Mouse (Mus musculus): ENCODE results near the gene Trex1. TPM values are rescaled to one million over a fixed set of nuclear protein-coding genes. Genes with fewer than 3 reads are reported as not detected.

Gene Trex1
- polyA plus RNA-seq, 1 experiment from 2014 or later: 13.3 TPM

DNA sequence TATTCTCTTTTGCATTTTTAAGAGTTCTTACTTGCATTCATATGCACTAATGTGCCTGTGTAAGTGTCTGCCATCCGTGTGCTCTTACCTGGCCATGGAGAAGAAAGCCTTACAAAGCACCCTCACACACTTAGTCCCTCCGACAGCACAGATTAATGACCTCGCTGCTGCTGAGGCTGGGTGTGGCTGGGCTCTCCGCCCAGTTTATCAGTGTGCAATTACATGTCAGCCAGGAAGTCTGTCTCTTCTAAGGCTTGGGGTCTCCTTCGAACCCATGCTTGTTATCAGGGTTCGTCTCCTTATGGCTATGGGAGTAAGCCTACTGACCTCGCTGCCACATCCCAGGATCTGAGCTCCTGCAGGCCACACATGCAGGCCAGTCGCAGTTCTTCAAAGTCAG lies 44.1 kb downstream of the Trex1 start:
- 34% methylated on average over 8 of the region's 8 CpGs for WGBS
- ATAC-seq (ENCODE audit: low FRiP score, low TSS enrichment): peak; percentile 74; the same call in 1 of the 2 replicates

DNA sequence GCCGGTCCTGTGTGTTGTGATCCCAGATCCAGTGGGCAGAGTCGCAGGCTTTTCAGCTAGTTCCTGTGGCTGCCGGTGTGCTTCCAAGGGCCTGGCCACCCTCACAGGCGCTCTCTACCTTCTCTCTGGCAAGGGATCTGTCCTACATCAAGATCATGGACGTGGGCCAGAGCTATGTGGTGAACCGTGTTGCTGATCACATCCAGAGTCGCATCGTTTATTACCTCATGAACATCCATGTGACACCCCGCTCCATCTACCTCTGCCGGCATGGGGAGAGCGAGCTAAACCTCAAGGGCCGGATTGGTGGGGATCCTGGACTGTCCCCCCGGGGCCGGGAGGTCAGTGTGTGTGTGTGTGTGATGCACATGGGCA lies 49.2 kb downstream of the Trex1 start:
- ATAC-seq (ENCODE audit: low FRiP score, low TSS enrichment): no peak
- H3K4me3 ChIP-seq (ENCODE audit: low read depth, low read length): no peak overlapping the region

More for the DNA sequence above, 44.1 kb downstream of the Trex1 start:
- no peak overlapping the region for H3K9ac ChIP-seq (ENCODE audit: low read length)
- H3K9me3 ChIP-seq (ENCODE audit: control insufficient read depth, low read length): no peaks in the 10 kb centered on the region
- peak; percentile 56 for DNase-seq (ENCODE audit: low spot score)
- no peak overlapping the region for H3K4me3 ChIP-seq (ENCODE audit: low read depth, low read length)
- no peak overlapping the region for H3K27ac ChIP-seq (replicated peaks)
- H3K4me2 ChIP-seq (replicated peaks; ENCODE audit: low read depth): no peak overlapping the region
- no peak for TF ChIP-seq EP300 (optimal IDR thresholded peaks at IDR 0.05)
- H3K27me3 ChIP-seq (ENCODE audit: control insufficient read depth, insufficient read depth, low read length): no peaks in the 10 kb centered on the region
- no peaks in the 10 kb centered on the region for H3K36me3 ChIP-seq (ENCODE audit: control insufficient read depth, insufficient read depth, low read length)
- H3K4me1 ChIP-seq (replicated peaks; ENCODE audit: control insufficient read depth, insufficient read depth): no peaks in the 10 kb centered on the region

DNA sequence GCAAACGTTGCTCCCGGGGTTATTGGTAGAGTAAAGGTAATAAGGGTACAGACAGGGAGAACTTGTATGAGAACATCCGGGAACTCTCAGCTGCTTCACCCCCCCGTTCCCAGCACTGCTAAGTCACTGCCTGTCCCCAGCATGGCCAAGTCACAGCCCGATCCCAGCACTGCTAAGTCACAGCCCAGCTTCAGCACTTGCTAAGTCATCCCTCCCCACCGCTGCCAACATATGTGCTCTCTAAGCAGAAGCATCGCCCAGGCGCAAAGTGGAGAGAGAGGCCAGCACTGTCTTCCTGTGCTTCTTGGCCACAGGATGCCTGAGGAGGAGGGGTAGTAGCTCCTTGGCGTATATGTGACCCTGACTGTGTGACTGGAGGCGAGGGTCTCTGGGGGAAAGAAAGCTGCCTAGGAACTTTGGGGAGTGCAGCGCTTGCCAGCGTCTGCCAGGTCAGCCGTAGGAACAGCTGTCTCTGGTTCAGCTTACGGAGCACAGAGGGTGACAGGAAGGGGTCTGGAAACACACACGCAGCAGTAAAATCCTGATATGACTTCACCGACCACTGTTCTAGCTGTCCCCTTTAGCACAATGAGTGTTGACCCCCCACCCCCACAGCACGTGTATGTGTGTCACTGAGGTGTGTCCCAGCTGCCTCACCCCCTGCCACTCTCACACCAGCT lies 49.8 kb downstream of the Trex1 start:
- no peak overlapping the region for H3K4me3 ChIP-seq (ENCODE audit: low read depth, low read length)
- DNase-seq (ENCODE audit: low spot score) (peak; percentile 46), ATAC-seq (ENCODE audit: low FRiP score, low TSS enrichment) (peak; percentile 63)
- H3K27ac ChIP-seq (replicated peaks): no peak overlapping the region
- no peaks in the 10 kb centered on the region for H3K9me3 ChIP-seq (ENCODE audit: control insufficient read depth, low read length)
- H3K27me3 ChIP-seq (ENCODE audit: control insufficient read depth, insufficient read depth, low read length): no peaks in the 10 kb centered on the region
- no peak overlapping the region; the same call in 1 of the 2 replicates for H3K9ac ChIP-seq (ENCODE audit: low read length)
- WGBS: 42% methylated on average over 17 of the region's 17 CpGs
- TF ChIP-seq EP300 (optimal IDR thresholded peaks at IDR 0.05): no peak
- no peak for TF ChIP-seq CTCF (IDR thresholded peaks at IDR 0.05; ENCODE audit: low read depth)
- no peaks in the 10 kb centered on the region for H3K36me3 ChIP-seq (ENCODE audit: control insufficient read depth, insufficient read depth, low read length)
- H3K4me2 ChIP-seq (replicated peaks; ENCODE audit: low read depth): no peak overlapping the region
- H3K4me1 ChIP-seq (replicated peaks; ENCODE audit: control insufficient read depth, insufficient read depth): no peaks in the 10 kb centered on the region

More for the DNA sequence above, 49.2 kb downstream of the Trex1 start:
- Histone ChIP-seq H3K9me3 (ENCODE audit: control insufficient read depth, low read length) (no peaks in the 10 kb centered on the region), H3K4me1 (replicated peaks; ENCODE audit: control insufficient read depth, insufficient read depth) (no peaks in the 10 kb centered on the region), H3K9ac (ENCODE audit: low read length) (no peak overlapping the region), H3K27ac (replicated peaks) (no peak overlapping the region), H3K36me3 (ENCODE audit: control insufficient read depth, insufficient read depth, low read length) (no peaks in the 10 kb centered on the region), H3K4me2 (replicated peaks; ENCODE audit: low read depth) (no peak overlapping the region), H3K27me3 (ENCODE audit: control insufficient read depth, insufficient read depth, low read length) (no peaks in the 10 kb centered on the region)
- 81% methylated on average over 14 of the region's 14 CpGs for whole genome bisulfite sequencing
- no peak for DNase-seq (ENCODE audit: low spot score)
- TF ChIP-seq EP300 (optimal IDR thresholded peaks at IDR 0.05): no peak

DNA sequence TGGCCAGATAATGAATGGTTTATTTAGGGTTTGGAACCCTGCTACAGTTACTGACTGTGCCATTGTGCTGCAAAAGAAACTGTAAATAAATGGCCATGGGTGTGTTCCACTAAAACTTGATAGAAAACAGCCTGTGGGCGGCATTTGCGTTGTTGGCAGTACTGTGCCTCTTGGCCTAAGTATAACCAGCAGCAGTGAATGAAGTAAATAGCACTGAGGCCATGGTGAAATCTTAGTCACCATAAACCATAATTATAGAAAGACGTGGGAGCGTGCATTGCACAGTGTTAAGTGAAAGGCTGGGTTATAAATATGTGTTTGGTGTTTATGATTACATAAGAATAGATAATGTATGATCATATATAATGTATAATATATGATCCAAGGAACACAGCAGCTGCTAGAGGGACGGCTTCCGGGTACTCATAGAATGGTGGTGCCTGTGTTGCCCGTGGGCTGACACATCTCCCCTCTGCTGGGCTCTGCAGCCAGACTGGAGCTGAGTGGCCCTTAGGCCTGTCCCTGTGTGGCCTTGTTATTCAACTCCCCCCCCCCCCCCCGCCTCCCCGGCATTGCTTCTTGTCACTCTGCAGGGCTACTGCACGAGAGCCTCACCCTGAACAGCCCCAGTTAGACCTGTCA lies 50.4 kb downstream of the Trex1 start:
- H3K9me3 ChIP-seq (ENCODE audit: control insufficient read depth, low read length): no peaks in the 10 kb centered on the region
- no peak overlapping the region for H3K4me2 ChIP-seq (replicated peaks; ENCODE audit: low read depth)
- H3K27ac ChIP-seq (replicated peaks): no peak overlapping the region
- H3K4me1 ChIP-seq (replicated peaks; ENCODE audit: control insufficient read depth, insufficient read depth): no peaks in the 10 kb centered on the region
- no peak for DNase-seq (ENCODE audit: low spot score)
- no peak overlapping the region; the same call in 1 of the 2 replicates for H3K9ac ChIP-seq (ENCODE audit: low read length)
- no peak for TF ChIP-seq CTCF (IDR thresholded peaks at IDR 0.05; ENCODE audit: low read depth)
- WGBS: 57% methylated on average over 10 of the region's 10 CpGs
- ATAC-seq (ENCODE audit: low FRiP score, low TSS enrichment): no peak; the same call in 1 of the 2 replicates
- H3K36me3 ChIP-seq (ENCODE audit: control insufficient read depth, insufficient read depth, low read length): no peaks in the 10 kb centered on the region
- no peak overlapping the region for H3K4me3 ChIP-seq (ENCODE audit: low read depth, low read length)
- no peaks in the 10 kb centered on the region for H3K27me3 ChIP-seq (ENCODE audit: control insufficient read depth, insufficient read depth, low read length)

DNA sequence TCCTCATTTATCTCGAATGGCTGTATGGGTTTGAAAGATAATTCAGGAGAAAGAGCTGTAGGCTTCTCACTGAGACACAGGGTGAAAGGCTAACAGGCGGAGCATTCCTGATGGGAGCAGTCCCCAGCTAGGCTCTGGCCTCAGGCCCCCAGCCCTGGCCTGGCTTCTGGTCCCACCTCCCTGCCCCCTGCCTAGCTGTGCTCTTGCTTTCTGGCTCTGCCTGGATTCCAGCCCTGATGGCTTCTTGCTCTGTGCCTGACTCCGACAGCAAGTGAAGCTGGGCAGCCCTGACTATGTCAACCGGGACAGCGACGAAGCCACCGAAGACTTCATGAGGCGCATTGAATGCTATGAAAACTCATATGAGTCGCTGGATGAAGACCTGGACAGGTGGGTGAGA lies 51.5 kb downstream of the Trex1 start:
- WGBS: 87% methylated on average over 9 of the region's 9 CpGs
- ATAC-seq (ENCODE audit: low FRiP score, low TSS enrichment): no peak
- Histone ChIP-seq H3K9me3 (ENCODE audit: control insufficient read depth, low read length) (no peaks in the 10 kb centered on the region), H3K36me3 (ENCODE audit: control insufficient read depth, insufficient read depth, low read length) (no peaks in the 10 kb centered on the region), H3K4me2 (replicated peaks; ENCODE audit: low read depth) (no peak overlapping the region), H3K4me1 (replicated peaks; ENCODE audit: control insufficient read depth, insufficient read depth) (no peaks in the 10 kb centered on the region), H3K4me3 (ENCODE audit: low read depth, low read length) (no peak overlapping the region), H3K27ac (replicated peaks) (no peak overlapping the region), H3K27me3 (ENCODE audit: control insufficient read depth, insufficient read depth, low read length) (no peaks in the 10 kb centered on the region), H3K9ac (ENCODE audit: low read length) (no peak overlapping the region)
- DNase-seq (ENCODE audit: low spot score): no peak
- TF ChIP-seq EP300 (optimal IDR thresholded peaks at IDR 0.05) (no peak), CTCF (IDR thresholded peaks at IDR 0.05; ENCODE audit: low read depth) (no peak)

Other genes with a start within 250 kb of the Trex1 start
- gene Celsr3, start 233.4 kb downstream of the Trex1 start, polyA plus RNA-seq (2015; fragmentation: Nextera tagmentation; extraction: Ambion mirVana): 0.15 and 0.22 TPM in 2 replicates
- 8.0 and 8.2 TPM in 2 replicates for gene Slc26a6, start 206.5 kb downstream of the Trex1 start, polyA plus RNA-seq (2015; fragmentation: Nextera tagmentation; extraction: Ambion mirVana)
- gene Tmem89, start 145.1 kb downstream of the Trex1 start, polyA plus RNA-seq (2015; fragmentation: Nextera tagmentation; extraction: Ambion mirVana): 0.51 and 0.67 TPM in 2 replicates
- gene Uqcrc1, start 123.1 kb downstream of the Trex1 start, polyA plus RNA-seq (2015; fragmentation: Nextera tagmentation; extraction: Ambion mirVana): 476 and 497 TPM in 2 replicates
- gene Col7a1, start 106.1 kb downstream of the Trex1 start, polyA plus RNA-seq (2015; fragmentation: Nextera tagmentation; extraction: Ambion mirVana): 6.2 and 9.6 TPM in 2 replicates
- gene Ucn2, start 73.7 kb downstream of the Trex1 start, polyA plus RNA-seq (2015; fragmentation: Nextera tagmentation; extraction: Ambion mirVana): not detected in 2 replicates
- gene Pfkfb4, start 68.0 kb downstream of the Trex1 start, polyA plus RNA-seq (2015; fragmentation: Nextera tagmentation; extraction: Ambion mirVana): 10.3 and 12.1 TPM in 2 replicates
- gene Shisa5, start 21.2 kb downstream of the Trex1 start, polyA plus RNA-seq (2015; fragmentation: Nextera tagmentation; extraction: Ambion mirVana): 168 and 181 TPM in 2 replicates
- gene Atrip, start 14.4 kb upstream of the Trex1 start, polyA plus RNA-seq (2015; fragmentation: Nextera tagmentation; extraction: Ambion mirVana): 10.8 and 11.3 TPM in 2 replicates
- gene Ccdc51, start 22.8 kb upstream of the Trex1 start, polyA plus RNA-seq (2015; fragmentation: Nextera tagmentation; extraction: Ambion mirVana): 8.9 and 9.9 TPM in 2 replicates
- gene Tma7, start 22.9 kb upstream of the Trex1 start, polyA plus RNA-seq (2015; fragmentation: Nextera tagmentation; extraction: Ambion mirVana): 416 and 424 TPM in 2 replicates
- gene Plxnb1, start 35.7 kb upstream of the Trex1 start, polyA plus RNA-seq (2015; fragmentation: Nextera tagmentation; extraction: Ambion mirVana): 3.0 and 3.7 TPM in 2 replicates
- gene Fbxw21, start 102.3 kb upstream of the Trex1 start, polyA plus RNA-seq (2015; fragmentation: Nextera tagmentation; extraction: Ambion mirVana): not detected in 2 replicates
- gene Fbxw13, start 136.2 kb upstream of the Trex1 start, polyA plus RNA-seq (2015; fragmentation: Nextera tagmentation; extraction: Ambion mirVana): not detected in 2 replicates
- not detected in 2 replicates for gene Fbxw20, start 175.0 kb upstream of the Trex1 start, polyA plus RNA-seq (2015; fragmentation: Nextera tagmentation; extraction: Ambion mirVana)
- 0.10 TPM in 1 of 2 replicates, not detected in the other for gene Fbxw14, start 227.9 kb upstream of the Trex1 start, polyA plus RNA-seq (2015; fragmentation: Nextera tagmentation; extraction: Ambion mirVana)

Data from stomach, postnatal 0 days (tissue).